Mouse (Mus musculus) CD8-positive naive resting alpha-beta T cell, adult 57 days (primary cell): Measurements from ENCODE around the gene Mut. TPM values are rescaled to one million over a fixed set of nuclear protein-coding genes. Genes with fewer than 3 reads are reported as not detected.

Experiments
- total RNA-seq: library from RNA; stranded (reverse); gene quantifications from one replicate; pipeline ENCODE4 v1.2.4, GENCODE M21; 2023

The Mut gene
- total RNA-seq = 16.9 TPM

GRCm38 (mm10) chr17:40934420-40935231 lies at the start of gene Mut, which contains the start of gene Cenpq:
Gene Mut, plus strand, starts transcription at chr17:40934685.
Gene Cenpq, minus strand, starts transcription at chr17:40935047.

GRCm38 (mm10) chr17:40914250-40914649 lies 20.2 kb upstream of the Mut start, which contains the start of gene Glyatl3:
Gene Glyatl3, minus strand, starts transcription at chr17:40914350.

Other genes starting within 250 kb of the Mut start
- not detected for gene Esp1, start 207.6 kb upstream of the Mut start, total RNA-seq
- not detected for gene Crisp2, start 127.7 kb upstream of the Mut start, total RNA-seq
- gene Rhag, start 123.6 kb upstream of the Mut start, total RNA-seq = not detected
- not detected for gene 9130008F23Rik, start 54.1 kb upstream of the Mut start, total RNA-seq
- gene Glyatl3, start 20.3 kb upstream of the Mut start, total RNA-seq = not detected
- gene Cenpq, start 362 bp downstream of the Mut start, total RNA-seq = 42.4 TPM